Mouse (Mus musculus): ENCODE data around the gene Ccr4. TPM values are rescaled to one million over a fixed set of nuclear protein-coding genes. Genes with fewer than 3 reads are reported as not detected.
A peak's percentile ranks its signal among the peaks of the same experiment; 100 is the strongest.
"Not testable (repeated sequence)": the region's sequence is repeated elsewhere in the genome, so short reads cannot be mapped to it uniquely, and the experiment has no call there.

Ccr4 gene
- polyA plus RNA-seq, 1 experiment from 2014 or later: not detected

- H3K4me3 ChIP-seq: no peak overlapping the region
- H3K27ac ChIP-seq: peak overlapping the region; percentile 48; the same call in 1 of the 2 replicates
- DNase-seq (ENCODE audit: extremely low spot score, low spot score): no peak
- H3K9me3 ChIP-seq: no peaks in the 10 kb centered on the region
- H3K36me3 ChIP-seq (replicated peaks): no peaks in the 10 kb centered on the region
- H3K27me3 ChIP-seq (ENCODE audit: poor library complexity, severe bottlenecking): no peaks in the 10 kb centered on the region
- H3K4me1 ChIP-seq: peaks cover 92% of the 10 kb centered on the region
- WGBS: 82% methylated on average over 9 of the region's 9 CpGs
These were observed 30.2 kb upstream of the Ccr4 start for GRCm38 (mm10) chr9:114534747-114535517.

GRCm38 (mm10) chr9:114533848-114534247 lies 29.1 kb upstream of the Ccr4 start:
- Histone ChIP-seq H3K36me3 (replicated peaks) (no peaks in the 10 kb centered on the region), H3K9me3 (no peaks in the 10 kb centered on the region), H3K27ac (peak overlapping the region; percentile 60; the same call in 1 of the 2 replicates), H3K4me3 (no peak overlapping the region), H3K4me1 (peaks cover 94% of the 10 kb centered on the region), H3K27me3 (ENCODE audit: poor library complexity, severe bottlenecking) (no peaks in the 10 kb centered on the region)
- WGBS: 71% methylated on average over 4 of the region's 4 CpGs
- DNase-seq (ENCODE audit: extremely low spot score, low spot score): no peak

DNA sequence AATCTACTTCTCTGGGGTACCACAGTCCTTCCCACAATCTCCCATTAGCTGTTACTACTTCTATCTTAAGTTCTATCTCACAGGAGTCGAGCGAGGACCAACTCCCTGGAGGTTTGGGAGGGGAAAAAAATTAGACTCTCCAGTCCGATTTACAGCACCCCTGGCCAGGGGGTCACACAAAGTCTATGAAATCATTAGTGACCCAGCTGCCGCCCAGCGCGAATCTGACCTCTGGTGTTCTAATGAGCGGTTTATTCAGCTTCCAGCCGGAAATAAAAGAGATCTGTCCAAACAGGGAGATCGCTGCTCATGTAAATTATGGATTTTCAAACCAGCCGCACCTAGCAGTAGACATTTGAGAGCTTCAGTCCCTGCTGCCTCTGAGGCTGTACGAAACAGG lies 26.6 kb upstream of the Ccr4 start:
- 38% methylated on average over 11 of the region's 11 CpGs for WGBS
- Histone ChIP-seq H3K9me3 (no peaks in the 10 kb centered on the region), H3K27ac (peak overlapping the region; percentile 68), H3K4me1 (peaks cover 94% of the 10 kb centered on the region), H3K4me3 (no peak overlapping the region), H3K36me3 (replicated peaks) (no peaks in the 10 kb centered on the region), H3K27me3 (ENCODE audit: poor library complexity, severe bottlenecking) (no peaks in the 10 kb centered on the region)
- DNase-seq (ENCODE audit: extremely low spot score, low spot score): no peak

GRCm38 (mm10) chr9:114528680-114529048 lies 23.9 kb upstream of the Ccr4 start:
- peaks cover 92% of the 10 kb centered on the region for H3K4me1 ChIP-seq
- 46% methylated on average over 9 of the region's 9 CpGs for WGBS
- no peaks in the 10 kb centered on the region for H3K27me3 ChIP-seq (ENCODE audit: poor library complexity, severe bottlenecking)
- H3K27ac ChIP-seq: peak overlapping the region; percentile 89
- H3K9me3 ChIP-seq: no peaks in the 10 kb centered on the region
- no peak for DNase-seq (ENCODE audit: extremely low spot score, low spot score)
- peak overlapping the region; percentile 26; the same call in 1 of the 2 replicates for H3K4me3 ChIP-seq
- H3K36me3 ChIP-seq (replicated peaks): peaks cover 15% of the 10 kb centered on the region

- peaks cover 92% of the 10 kb centered on the region for H3K4me1 ChIP-seq
These were observed 23.4 kb upstream of the Ccr4 start for GRCm38 (mm10) chr9:114527992-114528679.

GRCm38 (mm10) chr9:114527085-114527484 lies 22.4 kb upstream of the Ccr4 start:
- H3K36me3 ChIP-seq (replicated peaks): peaks cover 31% of the 10 kb centered on the region
- DNase-seq (ENCODE audit: extremely low spot score, low spot score): peak; percentile 82
- H3K27me3 ChIP-seq (ENCODE audit: poor library complexity, severe bottlenecking): no peaks in the 10 kb centered on the region
- H3K27ac ChIP-seq: peak overlapping the region; percentile 89
- peak overlapping the region; percentile 34 for H3K4me3 ChIP-seq
- H3K4me1 ChIP-seq: peaks cover 82% of the 10 kb centered on the region
- under 1% methylated on average over 16 of the region's 16 CpGs for WGBS
- no peaks in the 10 kb centered on the region for H3K9me3 ChIP-seq

More at GRCm38 (mm10) chr9:114527992-114528679, 23.4 kb upstream of the Ccr4 start:
- peak; percentile 87 for DNase-seq (ENCODE audit: extremely low spot score, low spot score)
- WGBS: 3% methylated on average over 17 of the region's 17 CpGs
- no peaks in the 10 kb centered on the region for H3K27me3 ChIP-seq (ENCODE audit: poor library complexity, severe bottlenecking)
- H3K27ac ChIP-seq: peak overlapping the region; percentile 89
- no peaks in the 10 kb centered on the region for H3K9me3 ChIP-seq
- peak overlapping the region; percentile 26 for H3K4me3 ChIP-seq
- peaks cover 21% of the 10 kb centered on the region for H3K36me3 ChIP-seq (replicated peaks)

DNA sequence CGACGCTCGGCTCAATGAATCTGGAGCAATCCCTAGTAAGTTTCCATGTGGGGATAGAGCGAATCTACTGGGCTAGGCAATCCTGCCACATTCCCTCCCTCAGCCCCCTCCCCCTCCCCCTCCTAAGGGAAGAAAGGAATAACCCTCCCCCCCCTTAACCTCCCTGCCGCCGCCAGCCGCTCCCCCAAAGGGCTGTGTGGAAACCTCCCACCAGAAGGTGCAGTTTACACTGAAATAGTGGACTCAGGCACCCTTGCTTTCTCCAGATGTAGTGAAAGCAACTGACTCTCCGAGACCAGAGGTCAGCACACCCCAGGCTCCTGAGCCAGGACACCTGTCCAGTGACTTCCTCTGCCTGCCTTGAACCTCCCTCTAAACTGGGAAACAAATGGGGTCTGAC lies 21.9 kb upstream of the Ccr4 start:
- Histone ChIP-seq H3K27me3 (ENCODE audit: poor library complexity, severe bottlenecking) (no peaks in the 10 kb centered on the region), H3K4me3 (peak overlapping the region; percentile 34), H3K36me3 (replicated peaks) (peaks cover 33% of the 10 kb centered on the region), H3K4me1 (peaks cover 77% of the 10 kb centered on the region), H3K9me3 (no peaks in the 10 kb centered on the region), H3K27ac (peak overlapping the region; percentile 89)
- 3% methylated on average over 8 of the region's 8 CpGs for WGBS
- DNase-seq (ENCODE audit: extremely low spot score, low spot score): no peak

DNA sequence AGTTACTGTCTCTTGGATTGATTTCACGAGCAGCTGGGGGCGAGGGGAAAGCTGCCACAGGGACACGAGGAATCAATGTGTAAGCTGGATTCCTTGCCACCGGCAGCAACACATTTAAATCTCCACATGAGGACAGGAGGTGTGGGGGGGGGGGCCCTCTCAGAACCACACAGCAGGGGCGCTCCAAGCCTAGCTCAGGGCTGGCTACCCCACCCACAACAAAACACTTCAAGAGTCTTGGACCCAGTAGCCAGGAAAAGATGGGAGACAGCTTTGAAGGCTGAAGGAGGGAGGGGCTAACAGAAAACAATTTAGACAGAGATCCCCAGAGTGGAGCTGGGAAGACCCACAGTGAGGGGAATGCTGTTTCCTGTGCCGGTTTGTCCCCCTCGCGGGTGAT lies 21.2 kb upstream of the Ccr4 start:
- H3K27me3 ChIP-seq (ENCODE audit: poor library complexity, severe bottlenecking): no peaks in the 10 kb centered on the region
- 5% methylated on average over 8 of the region's 8 CpGs for WGBS
- peaks cover 70% of the 10 kb centered on the region for H3K4me1 ChIP-seq
- H3K9me3 ChIP-seq: no peaks in the 10 kb centered on the region
- peaks cover 33% of the 10 kb centered on the region for H3K36me3 ChIP-seq (replicated peaks)
- DNase-seq (ENCODE audit: extremely low spot score, low spot score): no peak
- peak overlapping the region; percentile 34 for H3K4me3 ChIP-seq
- peak overlapping the region; percentile 89 for H3K27ac ChIP-seq

DNA sequence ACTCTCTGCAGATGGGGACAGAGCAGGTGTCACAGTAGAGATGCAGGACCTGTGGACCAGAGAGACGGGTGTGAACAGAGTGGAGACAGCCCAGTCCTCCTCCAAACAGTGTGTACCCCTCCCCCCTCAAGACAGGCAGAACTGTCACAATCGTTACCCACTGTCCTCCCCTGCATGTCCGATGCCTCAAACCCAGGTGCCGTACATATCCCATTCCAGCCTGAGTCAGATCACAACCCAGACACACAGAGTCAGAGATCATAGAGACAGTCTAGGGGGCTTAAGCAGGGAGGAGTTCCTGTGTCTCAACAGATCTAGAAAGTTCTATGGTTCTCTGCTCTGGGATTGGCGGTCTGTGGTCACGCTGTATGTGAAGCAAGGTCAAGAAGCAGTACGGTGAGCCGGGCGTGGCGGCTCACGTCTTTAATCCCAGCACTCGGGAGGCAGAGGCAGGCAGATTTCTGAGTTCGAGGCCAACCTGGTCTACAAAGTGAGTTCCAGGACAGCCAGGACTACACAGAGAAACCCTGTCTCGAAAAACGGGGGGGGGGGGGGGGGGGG lies 20.4 kb upstream of the Ccr4 start:
- no peaks in the 10 kb centered on the region for H3K27me3 ChIP-seq (ENCODE audit: poor library complexity, severe bottlenecking)
- DNase-seq (ENCODE audit: extremely low spot score, low spot score): no peak
- WGBS: 82% methylated on average over 15 of the region's 15 CpGs
- H3K27ac ChIP-seq: peak overlapping the region; percentile 89
- H3K4me1 ChIP-seq: peaks cover 63% of the 10 kb centered on the region
- H3K4me3 ChIP-seq: no peak overlapping the region
- peaks cover 33% of the 10 kb centered on the region for H3K36me3 ChIP-seq (replicated peaks)
- no peaks in the 10 kb centered on the region for H3K9me3 ChIP-seq

DNA sequence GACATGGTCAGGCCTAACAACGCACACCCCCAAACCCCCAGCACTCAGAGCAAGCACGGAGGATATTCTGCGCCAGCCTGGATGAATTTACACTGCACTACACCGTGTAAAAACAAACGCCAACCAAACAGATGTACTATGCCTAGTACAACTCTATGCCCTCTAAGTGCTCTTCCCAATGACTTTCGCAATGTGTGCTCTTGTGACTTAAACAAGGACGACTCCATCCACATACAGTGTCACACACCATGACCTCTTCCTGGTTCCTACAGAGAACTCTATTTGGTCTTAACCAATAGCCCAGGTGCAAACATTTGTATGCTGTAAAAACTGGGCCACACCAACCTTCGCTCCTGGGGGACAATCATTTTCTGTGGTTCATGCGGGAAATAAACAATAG lies 17.8 kb upstream of the Ccr4 start:
- H3K27me3 ChIP-seq (ENCODE audit: poor library complexity, severe bottlenecking): no peaks in the 10 kb centered on the region
- DNase-seq (ENCODE audit: extremely low spot score, low spot score): no peak
- peaks cover 52% of the 10 kb centered on the region for H3K4me1 ChIP-seq
- 92% methylated on average over 9 of the region's 9 CpGs for WGBS
- H3K9me3 ChIP-seq: no peaks in the 10 kb centered on the region
- peaks cover 47% of the 10 kb centered on the region for H3K36me3 ChIP-seq (replicated peaks)
- H3K27ac ChIP-seq: no peak overlapping the region
- no peak overlapping the region for H3K4me3 ChIP-seq

DNA sequence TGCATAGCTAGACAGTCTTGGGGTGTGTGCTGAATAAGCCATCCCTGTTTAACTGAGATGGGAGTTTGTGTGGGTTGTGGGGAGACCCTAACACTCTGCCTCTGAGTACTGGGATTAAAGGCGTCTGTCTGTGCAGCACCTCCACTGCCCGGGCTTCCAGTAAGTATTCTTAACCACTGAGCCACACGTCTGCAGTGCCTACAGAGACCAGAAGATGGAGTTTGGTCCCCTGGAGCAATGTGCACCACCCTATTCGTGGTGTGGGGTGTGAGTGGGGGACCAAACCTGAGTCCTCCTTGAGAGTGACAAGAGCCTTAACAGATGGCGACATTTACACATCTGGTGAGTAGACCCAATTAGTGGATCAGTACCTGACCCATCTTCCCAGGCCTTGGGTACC lies 17.3 kb upstream of the Ccr4 start:
- H3K4me1 ChIP-seq: peaks cover 48% of the 10 kb centered on the region
- H3K36me3 ChIP-seq (replicated peaks): peaks cover 51% of the 10 kb centered on the region
- 66% methylated on average over 5 of the region's 5 CpGs for WGBS
- H3K27ac ChIP-seq: no peak overlapping the region
- H3K4me3 ChIP-seq: no peak overlapping the region
- H3K27me3 ChIP-seq (ENCODE audit: poor library complexity, severe bottlenecking): no peaks in the 10 kb centered on the region
- no peaks in the 10 kb centered on the region for H3K9me3 ChIP-seq
- no peak for DNase-seq (ENCODE audit: extremely low spot score, low spot score)

GRCm38 (mm10) chr9:114520529-114520928 lies 15.8 kb upstream of the Ccr4 start:
- not testable (repeated sequence) for H3K27me3 ChIP-seq (ENCODE audit: poor library complexity, severe bottlenecking); H3K27ac ChIP-seq; H3K4me3 ChIP-seq; H3K9me3 ChIP-seq; DNase-seq (ENCODE audit: extremely low spot score, low spot score)
- Histone ChIP-seq H3K4me1 (peaks cover 32% of the 10 kb centered on the region), H3K36me3 (replicated peaks) (peaks cover 66% of the 10 kb centered on the region)
- 80% methylated on average over 4 of the region's 4 CpGs for WGBS

Measured in forebrain, embryonic 10.5 days (tissue).